Mouse (Mus musculus) common myeloid progenitor, adult 5-6 weeks (primary cell): ENCODE results near the gene Prdm8. TPM values are rescaled to one million over a fixed set of nuclear protein-coding genes. Genes with fewer than 3 reads are reported as not detected.

Experiments used
- ATAC-seq: replicated peaks from 2 replicates; pipeline ENCODE4 v1.8.0; 2016; ENCODE audit warnings: low read depth, mild to moderate bottlenecking, moderate TSS enrichment, inconsistent platforms; ENCODE audit not compliant: poor library complexity, severe bottlenecking
- total RNA-seq: library from RNA; stranded (forward); fragments of 200-1000, 187-1606 nt; gene quantifications from 2 replicates; pipeline ENCODE4 v1.2.3, GENCODE M21; 2017

The Prdm8 gene
- total RNA-seq, result not detected in 2 replicates

- ATAC-seq, result peak; percentile 75
These were observed at the start of gene Prdm8 for GRCm38 (mm10) chr5:98167180-98167824. TSS of gene Prdm8 (plus strand) at chr5:98167198.

- ATAC-seq, result 0 out of 2 replicates have a peak, but pooled peaks have one; percentile 15
These were observed 39.9 kb upstream of the Prdm8 start for GRCm38 (mm10) chr5:98127074-98127473.

- ATAC-seq, result no peak
These were observed 28.3 kb upstream of the Prdm8 start for GRCm38 (mm10) chr5:98138545-98139296.

GRCm38 (mm10) chr5:98139297-98139660 is 27.7 kb upstream of the Prdm8 start:
- no peak for ATAC-seq

- peak; percentile 98 for ATAC-seq
These were observed 20.1 kb upstream of the Prdm8 start for GRCm38 (mm10) chr5:98146895-98147294.

- no peak for ATAC-seq
These were observed 882 bp upstream of the Prdm8 start for GRCm38 (mm10) chr5:98166116-98166515.

- ATAC-seq, result no peak
These were observed 1.6 kb downstream of the Prdm8 start for GRCm38 (mm10) chr5:98168356-98169285.

GRCm38 (mm10) chr5:98169376-98170351 is 2.7 kb downstream of the Prdm8 start:
- ATAC-seq, result no peak

- peak; percentile 11; the same call in 1 of the 2 replicates for ATAC-seq
These were observed 4.7 kb downstream of the Prdm8 start for GRCm38 (mm10) chr5:98171651-98172230.

GRCm38 (mm10) chr5:98172502-98173181 is 5.6 kb downstream of the Prdm8 start:
- peak; percentile 40 for ATAC-seq

- no peak for ATAC-seq
These were observed 6.7 kb downstream of the Prdm8 start for GRCm38 (mm10) chr5:98173694-98174093.

GRCm38 (mm10) chr5:98179606-98180005 is 12.6 kb downstream of the Prdm8 start:
- ATAC-seq, result no peak

GRCm38 (mm10) chr5:98180461-98180887 is 13.5 kb downstream of the Prdm8 start:
- no peak for ATAC-seq

GRCm38 (mm10) chr5:98180888-98181635 is 14.1 kb downstream of the Prdm8 start:
- no peak for ATAC-seq

- no peak for ATAC-seq
These were observed 14.9 kb downstream of the Prdm8 start for GRCm38 (mm10) chr5:98181686-98182602.

- no peak for ATAC-seq
These were observed 15.6 kb downstream of the Prdm8 start for GRCm38 (mm10) chr5:98182603-98182920.
